Mouse (Mus musculus): Measurements from ENCODE around the gene Ms4a18. TPM values are rescaled to one million over a fixed set of nuclear protein-coding genes. Genes with fewer than 3 reads are reported as not detected.

Ms4a18 gene
- polyA plus RNA-seq, 1 experiment, result not detected

DNA sequence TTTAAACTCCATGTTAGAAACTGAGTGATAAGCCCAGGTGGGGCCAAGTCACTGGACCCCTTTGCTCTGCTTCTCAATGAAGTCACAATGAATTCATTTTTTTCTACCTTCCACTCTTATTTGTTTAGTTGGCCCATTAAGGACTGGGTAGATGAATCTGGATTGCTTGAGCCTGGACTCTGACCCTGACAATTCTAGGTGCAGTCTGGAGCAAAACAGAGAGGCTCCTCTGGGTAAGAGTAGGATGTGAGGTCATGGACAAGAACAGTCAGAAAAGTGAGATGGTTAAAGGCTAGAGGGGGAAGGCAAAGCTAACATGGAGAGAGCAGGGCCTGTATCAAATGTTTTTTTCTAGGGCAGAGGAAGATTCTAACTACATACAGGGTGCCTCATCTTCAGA, 31.6 kb upstream of the Ms4a18 start:
- TF ChIP-seq POLR2A (IDR thresholded peaks at IDR 0.05; ENCODE audit: borderline replicate concordance, insufficient read depth, low read length) (no peak), CTCF (IDR thresholded peaks at IDR 0.05; ENCODE audit: borderline replicate concordance, insufficient read depth, low read depth, low read length) (no peak)
- DNase-seq, result no peak
- H3K4me1 ChIP-seq (ENCODE audit: control insufficient read depth, insufficient read depth, low read length), result no peaks in the 10 kb centered on the region
- H3K27me3 ChIP-seq (ENCODE audit: control insufficient read depth, insufficient read depth, low read length), result no peaks in the 10 kb centered on the region; the same call in 1 of the 2 replicates
- no peak overlapping the region for H3K4me3 ChIP-seq (replicated peaks; ENCODE audit: insufficient read depth, low read depth, low read length)
- H3K27ac ChIP-seq (ENCODE audit: insufficient read depth, low read length), result no peak overlapping the region

DNA sequence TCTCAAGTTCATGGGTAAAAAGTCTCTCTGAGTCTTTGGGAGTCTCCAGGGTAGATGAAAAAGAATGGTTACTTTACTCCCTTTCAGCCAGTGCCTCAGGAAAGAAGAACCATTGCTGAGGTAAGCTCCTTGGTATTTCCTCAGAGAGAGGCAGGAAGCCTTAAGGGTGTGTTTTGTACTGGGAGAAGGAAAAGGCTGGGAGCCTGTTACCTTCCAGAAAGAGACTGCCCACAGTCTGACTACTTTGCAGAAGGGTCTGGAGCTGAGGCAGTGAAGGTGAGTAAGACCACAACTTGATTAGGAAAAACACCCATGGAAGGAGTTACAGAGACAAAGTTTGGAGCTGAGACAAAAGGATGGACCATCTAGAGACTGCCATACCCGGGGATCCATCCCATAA, 30.7 kb upstream of the Ms4a18 start:
- no peak overlapping the region for H3K27ac ChIP-seq (ENCODE audit: insufficient read depth, low read length)
- no peaks in the 10 kb centered on the region for H3K4me1 ChIP-seq (ENCODE audit: control insufficient read depth, insufficient read depth, low read length)
- H3K4me3 ChIP-seq (replicated peaks; ENCODE audit: insufficient read depth, low read depth, low read length), result no peak overlapping the region
- 75% methylated on average over 1 of the region's 1 CpGs for whole genome bisulfite sequencing
- TF ChIP-seq POLR2A (IDR thresholded peaks at IDR 0.05; ENCODE audit: borderline replicate concordance, insufficient read depth, low read length), result no peak
- no peak for TF ChIP-seq CTCF (IDR thresholded peaks at IDR 0.05; ENCODE audit: borderline replicate concordance, insufficient read depth, low read depth, low read length)
- no peak for DNase-seq
- H3K27me3 ChIP-seq (ENCODE audit: control insufficient read depth, insufficient read depth, low read length), result no peaks in the 10 kb centered on the region; the same call in 1 of the 2 replicates

DNA sequence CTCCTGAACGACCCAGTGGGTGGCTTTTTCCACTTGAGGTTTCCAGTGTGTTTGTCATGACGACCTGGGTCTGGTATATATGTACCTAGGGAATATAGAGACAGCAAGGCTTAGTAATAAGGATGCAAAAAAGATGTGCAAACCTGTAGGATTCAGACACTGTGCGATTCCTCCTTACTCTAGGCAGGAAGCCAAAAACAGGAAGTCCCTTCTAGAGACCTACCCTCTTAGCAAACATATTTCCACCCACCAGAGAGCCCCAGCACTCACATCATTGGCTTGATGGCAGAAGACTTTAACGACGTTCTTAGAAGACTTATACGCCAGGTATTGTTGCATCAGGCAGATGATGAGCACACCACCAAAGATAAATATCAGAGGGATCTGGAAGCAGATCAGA, 30.2 kb upstream of the Ms4a18 start:
- no peak for DNase-seq
- H3K27ac ChIP-seq (ENCODE audit: insufficient read depth, low read length), result no peak overlapping the region
- TF ChIP-seq CTCF (IDR thresholded peaks at IDR 0.05; ENCODE audit: borderline replicate concordance, insufficient read depth, low read depth, low read length), result no peak
- no peak for TF ChIP-seq POLR2A (IDR thresholded peaks at IDR 0.05; ENCODE audit: borderline replicate concordance, insufficient read depth, low read length)
- no peaks in the 10 kb centered on the region; the same call in 1 of the 2 replicates for H3K27me3 ChIP-seq (ENCODE audit: control insufficient read depth, insufficient read depth, low read length)
- no peak overlapping the region for H3K4me3 ChIP-seq (replicated peaks; ENCODE audit: insufficient read depth, low read depth, low read length)
- H3K4me1 ChIP-seq (ENCODE audit: control insufficient read depth, insufficient read depth, low read length), result no peaks in the 10 kb centered on the region
- 75% methylated on average over 6 of the region's 6 CpGs for WGBS

DNA sequence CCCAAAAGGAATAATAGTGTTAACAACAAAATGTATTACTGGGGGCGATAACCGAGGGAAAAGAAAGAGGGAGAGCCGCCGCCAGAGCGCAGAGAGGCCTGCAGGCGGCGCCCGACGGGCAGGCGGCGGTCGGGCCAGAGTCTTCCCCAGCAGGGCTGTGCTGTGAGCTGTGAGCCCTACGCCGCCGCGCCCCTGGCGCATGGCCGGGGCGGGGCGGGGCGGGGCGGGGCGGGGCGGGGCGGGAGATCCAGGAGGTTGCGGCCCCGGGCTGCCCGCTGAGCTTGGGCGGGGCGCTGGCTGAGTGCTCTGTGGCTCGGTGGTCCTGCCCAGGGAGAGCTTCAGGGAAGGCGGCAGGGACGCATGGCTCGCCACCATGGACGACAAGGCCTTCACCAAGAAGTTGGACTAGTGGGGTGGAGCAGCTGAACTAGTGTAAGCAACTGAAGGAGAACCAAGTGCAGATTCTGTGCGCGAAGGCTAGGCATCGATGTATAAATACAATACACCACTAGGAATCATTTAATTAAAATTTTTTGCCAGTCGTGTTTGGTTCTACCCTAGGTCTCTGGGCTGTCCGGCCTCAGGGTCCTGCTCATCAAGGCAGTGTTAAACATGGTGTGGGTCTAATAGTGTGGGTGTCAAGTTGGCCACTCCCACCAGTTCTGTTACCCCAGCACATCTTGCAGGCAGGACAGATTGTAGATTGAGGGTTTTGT, 27.3 kb upstream of the Ms4a18 start:
- WGBS, result 6% methylated on average over 33 of the region's 40 CpGs
- no peaks in the 10 kb centered on the region for H3K4me1 ChIP-seq (ENCODE audit: control insufficient read depth, insufficient read depth, low read length)
- H3K27ac ChIP-seq (ENCODE audit: insufficient read depth, low read length), result no peak overlapping the region
- no peak overlapping the region for H3K4me3 ChIP-seq (replicated peaks; ENCODE audit: insufficient read depth, low read depth, low read length)
- DNase-seq, result peak in 1 of 2 experiments; percentile 13
- no peaks in the 10 kb centered on the region; the same call in 1 of the 2 replicates for H3K27me3 ChIP-seq (ENCODE audit: control insufficient read depth, insufficient read depth, low read length)
- no peak for TF ChIP-seq POLR2A (IDR thresholded peaks at IDR 0.05; ENCODE audit: borderline replicate concordance, insufficient read depth, low read length)
- TF ChIP-seq CTCF (IDR thresholded peaks at IDR 0.05; ENCODE audit: borderline replicate concordance, insufficient read depth, low read depth, low read length), result no peak

DNA sequence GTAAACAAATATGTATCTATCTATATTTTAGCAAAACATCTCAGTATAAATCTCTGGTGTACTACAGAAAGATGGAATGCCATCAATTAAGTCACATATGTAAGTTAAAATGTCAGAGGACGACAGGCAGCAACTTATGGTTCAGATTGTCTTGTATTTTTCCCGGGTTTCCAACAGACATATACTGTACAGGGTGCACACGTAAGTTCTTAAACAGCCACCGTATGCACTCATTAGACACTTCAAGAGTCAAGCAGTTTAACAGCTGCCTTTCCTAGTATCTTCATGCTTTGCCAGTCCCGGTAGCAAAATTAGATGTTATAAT, 26.8 kb upstream of the Ms4a18 start:
- TF ChIP-seq POLR2A (IDR thresholded peaks at IDR 0.05; ENCODE audit: borderline replicate concordance, insufficient read depth, low read length), result no peak
- no peak overlapping the region for H3K4me3 ChIP-seq (replicated peaks; ENCODE audit: insufficient read depth, low read depth, low read length)
- DNase-seq, result no peak
- no peaks in the 10 kb centered on the region; the same call in 1 of the 2 replicates for H3K27me3 ChIP-seq (ENCODE audit: control insufficient read depth, insufficient read depth, low read length)
- H3K4me1 ChIP-seq (ENCODE audit: control insufficient read depth, insufficient read depth, low read length), result no peaks in the 10 kb centered on the region
- WGBS, result 3% methylated on average over 5 of the region's 5 CpGs
- no peak overlapping the region for H3K27ac ChIP-seq (ENCODE audit: insufficient read depth, low read length)

DNA sequence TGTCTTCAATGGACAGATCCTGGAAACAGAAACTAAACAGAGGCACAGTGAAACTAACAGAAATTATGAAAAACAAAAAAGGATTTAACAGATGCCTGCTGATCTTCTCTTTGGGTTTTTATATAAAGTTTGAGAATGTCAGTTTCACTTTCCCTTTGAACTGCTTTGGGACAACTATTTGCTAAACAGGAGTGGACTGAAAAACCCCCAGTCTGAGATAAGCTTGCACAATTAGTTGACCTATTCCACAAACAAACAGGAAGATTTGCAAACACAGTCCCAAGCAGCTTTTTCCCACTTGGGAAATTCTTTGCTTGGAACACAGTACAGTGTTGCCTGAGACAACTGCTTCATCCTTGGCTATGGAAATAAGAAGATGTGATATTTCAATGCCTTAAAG, 19.7 kb upstream of the Ms4a18 start:
- no peak overlapping the region for H3K27ac ChIP-seq (ENCODE audit: insufficient read depth, low read length)
- no peaks in the 10 kb centered on the region for H3K4me1 ChIP-seq (ENCODE audit: control insufficient read depth, insufficient read depth, low read length)
- TF ChIP-seq CTCF (IDR thresholded peaks at IDR 0.05; ENCODE audit: borderline replicate concordance, insufficient read depth, low read depth, low read length) (no peak), POLR2A (IDR thresholded peaks at IDR 0.05; ENCODE audit: borderline replicate concordance, insufficient read depth, low read length) (no peak)
- H3K4me3 ChIP-seq (replicated peaks; ENCODE audit: insufficient read depth, low read depth, low read length), result no peak overlapping the region
- no peak for DNase-seq
- no peaks in the 10 kb centered on the region for H3K27me3 ChIP-seq (ENCODE audit: control insufficient read depth, insufficient read depth, low read length)

DNA sequence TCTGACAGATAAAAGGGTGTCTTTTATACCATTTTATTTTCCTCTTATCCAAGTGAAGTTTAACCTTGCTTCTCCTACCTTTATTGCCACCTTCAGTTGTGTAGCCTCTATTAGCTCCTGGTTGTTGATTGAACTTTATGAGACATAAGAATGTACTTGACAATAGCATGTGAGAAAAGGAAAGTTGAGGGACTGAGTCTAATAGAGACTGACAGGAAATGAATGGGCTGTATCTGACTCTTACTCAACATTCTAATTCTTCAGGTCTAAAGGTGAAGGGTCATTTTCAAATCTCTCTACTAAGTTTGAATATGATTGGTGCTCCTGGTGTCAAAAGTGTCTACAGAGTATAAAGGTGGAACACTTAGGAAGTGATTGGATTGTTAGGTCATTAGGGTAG, 4.6 kb upstream of the Ms4a18 start:
- Histone ChIP-seq H3K27ac (ENCODE audit: insufficient read depth, low read length) (no peak overlapping the region), H3K4me3 (replicated peaks; ENCODE audit: insufficient read depth, low read depth, low read length) (no peak overlapping the region), H3K27me3 (ENCODE audit: control insufficient read depth, insufficient read depth, low read length) (no peaks in the 10 kb centered on the region), H3K4me1 (ENCODE audit: control insufficient read depth, insufficient read depth, low read length) (no peaks in the 10 kb centered on the region)
- DNase-seq, result no peak
- TF ChIP-seq CTCF (IDR thresholded peaks at IDR 0.05; ENCODE audit: borderline replicate concordance, insufficient read depth, low read depth, low read length) (no peak), POLR2A (IDR thresholded peaks at IDR 0.05; ENCODE audit: borderline replicate concordance, insufficient read depth, low read length) (no peak)

DNA sequence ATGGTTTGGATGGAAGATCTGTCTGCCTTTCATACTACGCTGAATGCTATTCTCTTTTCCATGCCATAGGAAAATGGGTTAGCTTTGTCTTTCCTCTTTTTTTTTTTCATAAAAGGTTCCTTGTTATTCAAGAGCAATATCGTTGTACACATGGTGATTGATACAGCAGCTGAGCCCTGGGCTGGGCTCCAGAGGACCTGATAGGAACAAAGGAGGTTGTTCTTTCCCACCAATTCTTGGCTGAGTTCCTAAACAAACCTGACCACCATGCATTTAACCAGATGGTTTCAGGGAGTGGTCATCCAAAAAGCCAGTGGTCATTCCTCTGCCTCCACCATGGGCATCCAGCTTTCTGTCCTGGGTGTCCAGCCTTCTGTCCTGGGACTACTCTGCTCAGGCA, 580 bp downstream of the Ms4a18 start:
- Histone ChIP-seq H3K4me3 (replicated peaks; ENCODE audit: insufficient read depth, low read depth, low read length) (no peak overlapping the region), H3K27me3 (ENCODE audit: control insufficient read depth, insufficient read depth, low read length) (no peaks in the 10 kb centered on the region), H3K27ac (ENCODE audit: insufficient read depth, low read length) (no peak overlapping the region), H3K4me1 (ENCODE audit: control insufficient read depth, insufficient read depth, low read length) (no peaks in the 10 kb centered on the region)
- TF ChIP-seq CTCF (IDR thresholded peaks at IDR 0.05; ENCODE audit: borderline replicate concordance, insufficient read depth, low read depth, low read length) (no peak), POLR2A (IDR thresholded peaks at IDR 0.05; ENCODE audit: borderline replicate concordance, insufficient read depth, low read length) (no peak)
- WGBS, result 42% methylated on average over 2 of the region's 2 CpGs
- no peak for DNase-seq

Data from cerebellum, adult 2 months (tissue).